Mouse (Mus musculus): ENCODE results near the gene Gcnt1. TPM values are rescaled to one million over a fixed set of nuclear protein-coding genes. Genes with fewer than 3 reads are reported as not detected.

Gcnt1 gene
- total and polyA plus RNA-seq, 3 experiments, result 0.22 TPM; not detected in 2

DNA sequence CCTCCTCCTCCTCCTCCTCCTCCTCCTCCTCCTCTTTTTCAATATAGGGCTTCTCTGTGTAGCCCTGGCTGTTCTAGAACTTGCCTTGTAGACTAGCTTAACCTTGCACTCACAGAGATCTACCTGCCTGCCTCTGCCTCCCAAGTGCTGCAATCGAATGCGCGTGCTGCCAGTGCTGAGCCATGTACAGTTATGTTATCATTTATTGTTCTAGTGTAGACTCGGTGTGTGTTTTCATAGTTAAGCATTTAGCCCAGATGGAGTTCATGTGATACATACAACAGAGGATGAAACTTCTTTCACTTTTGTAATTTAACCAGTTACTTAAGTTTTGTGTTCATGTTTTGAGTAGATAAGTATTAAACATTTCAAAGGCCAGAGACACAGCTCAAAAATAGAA lies 12.4 kb upstream of the Gcnt1 start:
- H3K9ac ChIP-seq (ENCODE audit: control insufficient read depth, low read depth, low read length, poor library complexity, severe bottlenecking), result no peak overlapping the region
- no peak for DNase-seq (ENCODE audit: low read depth, low spot score)
- H3K4me3 ChIP-seq (ENCODE audit: control insufficient read depth in 1 of 2, insufficient read depth in 1 of 2, low read depth in 2 of 2, low read length in 2 of 2), result no peak overlapping the region
- H3K36me3 ChIP-seq (ENCODE audit: control insufficient read depth in 1 of 2, insufficient read depth in 2 of 2, low read length in 2 of 2), result no peaks in the 10 kb centered on the region
- no peaks in the 10 kb centered on the region for H3K4me1 ChIP-seq (ENCODE audit: control insufficient read depth in 1 of 2, insufficient read depth in 2 of 2, low read length in 2 of 2)
- no peaks in the 10 kb centered on the region for H3K79me2 ChIP-seq (ENCODE audit: control insufficient read depth, insufficient read depth, low read length, poor library complexity)
- H3K27me3 ChIP-seq (ENCODE audit: control insufficient read depth in 1 of 2, insufficient read depth in 2 of 2, low read length in 2 of 2), result peaks cover 1 to 5% of the 10 kb centered on the region in 2 experiments; a peak in 2 of 4 replicates
- H3K27ac ChIP-seq (ENCODE audit: control insufficient read depth, low read depth, low read length), result no peak overlapping the region
- no peak for TF ChIP-seq TBP (IDR thresholded peaks at IDR 0.05; ENCODE audit: low read depth, low read length)
- no peaks in the 10 kb centered on the region for H3K9me3 ChIP-seq (replicated peaks; ENCODE audit: insufficient read depth, low read length)

DNA sequence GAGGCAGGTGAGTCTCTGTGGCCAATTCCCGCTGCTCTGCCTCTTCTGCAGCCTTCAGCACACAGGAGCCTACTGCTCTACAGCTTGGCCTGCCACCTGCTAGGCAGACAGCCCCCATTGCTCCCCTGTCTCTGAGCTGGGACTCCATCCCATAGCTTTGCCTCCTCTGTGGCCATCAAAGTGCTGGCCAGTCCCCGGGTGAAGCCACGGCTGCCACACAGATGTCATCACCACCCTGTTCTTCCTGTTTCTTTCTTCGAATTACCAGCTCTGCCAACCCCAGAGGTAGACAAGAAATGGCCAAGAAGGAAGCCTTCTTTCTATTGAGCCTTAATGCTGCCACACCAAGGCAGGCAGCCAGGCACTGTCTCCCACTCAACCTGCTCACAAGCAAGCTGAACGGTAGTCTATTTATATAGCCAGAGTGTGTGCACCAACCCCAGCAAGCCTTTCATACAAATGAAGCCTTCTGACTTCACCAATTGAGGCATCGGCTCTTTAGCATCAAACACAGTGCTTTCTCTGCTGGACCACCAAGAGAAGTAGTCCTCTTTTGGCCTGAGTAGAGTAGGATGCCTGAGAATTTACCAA lies 10.3 kb upstream of the Gcnt1 start:
- no peaks in the 10 kb centered on the region for H3K4me1 ChIP-seq (ENCODE audit: control insufficient read depth in 1 of 2, insufficient read depth in 2 of 2, low read length in 2 of 2)
- H3K4me3 ChIP-seq (ENCODE audit: control insufficient read depth in 1 of 2, insufficient read depth in 1 of 2, low read depth in 2 of 2, low read length in 2 of 2), result no peak overlapping the region
- TF ChIP-seq KAT2A (conservative IDR thresholded peaks at IDR 0.05; ENCODE audit: low read depth, low read length) (no peak), ZC3H11A (IDR thresholded peaks at IDR 0.05; ENCODE audit: low read depth, low read length) (no peak), MXI1 (IDR thresholded peaks at IDR 0.05; ENCODE audit: low read depth, low read length) (no peak), GABPA (IDR thresholded peaks at IDR 0.05; ENCODE audit: low read depth, low read length) (no peak)
- H3K27ac ChIP-seq (ENCODE audit: control insufficient read depth, low read depth, low read length), result no peak overlapping the region
- DNase-seq (ENCODE audit: low read depth, low spot score), result no peak
- H3K9me3 ChIP-seq (replicated peaks; ENCODE audit: insufficient read depth, low read length), result no peaks in the 10 kb centered on the region
- H3K36me3 ChIP-seq (ENCODE audit: control insufficient read depth in 1 of 2, insufficient read depth in 2 of 2, low read length in 2 of 2), result no peaks in the 10 kb centered on the region
- H3K79me2 ChIP-seq (ENCODE audit: control insufficient read depth, insufficient read depth, low read length, poor library complexity), result no peaks in the 10 kb centered on the region
- no peak overlapping the region for H3K9ac ChIP-seq (ENCODE audit: control insufficient read depth, low read depth, low read length, poor library complexity, severe bottlenecking)
- peaks cover 1 to 5% of the 10 kb centered on the region in 2 experiments; a peak in 2 of 4 replicates for H3K27me3 ChIP-seq (ENCODE audit: control insufficient read depth in 1 of 2, insufficient read depth in 2 of 2, low read length in 2 of 2)

DNA sequence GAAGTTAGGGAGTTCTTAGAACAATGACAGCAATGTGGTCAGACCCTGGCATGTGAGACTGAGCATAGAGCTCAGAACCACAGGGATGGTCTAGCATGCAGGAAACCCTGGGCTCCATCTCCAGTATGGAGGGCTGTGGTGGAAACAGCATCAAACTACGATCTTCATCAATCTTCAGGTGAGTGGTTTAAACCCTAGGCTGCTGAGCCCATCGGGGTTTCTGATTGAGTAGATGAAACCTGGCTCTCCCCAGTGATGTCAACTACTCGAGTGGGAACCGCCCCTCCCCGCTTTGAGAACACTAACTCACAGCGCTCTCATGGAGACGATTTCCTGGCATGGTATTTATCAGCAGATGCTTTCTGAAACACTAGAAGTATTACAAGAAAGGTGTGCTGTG lies 7.9 kb upstream of the Gcnt1 start:
- DNase-seq (ENCODE audit: low read depth, low spot score), result no peak
- H3K27me3 ChIP-seq (ENCODE audit: control insufficient read depth in 1 of 2, insufficient read depth in 2 of 2, low read length in 2 of 2), result peaks cover 0 to 3% of the 10 kb centered on the region in 2 experiments; a peak in 2 of 4 replicates
- H3K9me3 ChIP-seq (replicated peaks; ENCODE audit: insufficient read depth, low read length), result no peaks in the 10 kb centered on the region
- no peak for TF ChIP-seq SMC3 (IDR thresholded peaks at IDR 0.05; ENCODE audit: low read depth, low read length)
- no peak for TF ChIP-seq ZKSCAN1 (IDR thresholded peaks at IDR 0.05; ENCODE audit: low read depth, low read length)
- no peak for TF ChIP-seq MEF2A (IDR thresholded peaks at IDR 0.05; ENCODE audit: extremely low read depth, insufficient replicate concordance, low read depth, low read length, poor library complexity, severe bottlenecking)
- no peak for TF ChIP-seq NRF1 (IDR thresholded peaks at IDR 0.05; ENCODE audit: insufficient read depth, low read depth, low read length, poor library complexity, severe bottlenecking)
- TF ChIP-seq MYC (IDR thresholded peaks at IDR 0.05; ENCODE audit: low read depth, low read length), result no peak
- H3K36me3 ChIP-seq (ENCODE audit: control insufficient read depth in 1 of 2, insufficient read depth in 2 of 2, low read length in 2 of 2), result no peaks in the 10 kb centered on the region
- no peak overlapping the region for H3K4me3 ChIP-seq (ENCODE audit: control insufficient read depth in 1 of 2, insufficient read depth in 1 of 2, low read depth in 2 of 2, low read length in 2 of 2)
- H3K4me1 ChIP-seq (ENCODE audit: control insufficient read depth in 1 of 2, insufficient read depth in 2 of 2, low read length in 2 of 2), result no peaks in the 10 kb centered on the region
- no peaks in the 10 kb centered on the region for H3K79me2 ChIP-seq (ENCODE audit: control insufficient read depth, insufficient read depth, low read length, poor library complexity)
- no peak overlapping the region for H3K27ac ChIP-seq (ENCODE audit: control insufficient read depth, low read depth, low read length)
- H3K9ac ChIP-seq (ENCODE audit: control insufficient read depth, low read depth, low read length, poor library complexity, severe bottlenecking), result no peak overlapping the region
